Mouse (Mus musculus) hindbrain, embryonic 10.5 days (tissue): ENCODE data around the gene Zdhhc4. TPM values are rescaled to one million over a fixed set of nuclear protein-coding genes. Genes with fewer than 3 reads are reported as not detected.

Source experiments
- DNase-seq: peaks from one replicate; pipeline ENCODE4 v3.0.0-alpha.2; 2017; ENCODE audit warnings: low spot score
- H3K27ac ChIP-seq: fragments of 300-500 bp; sonication (generic); 2 replicates; pipeline ENCODE4 v1.5.1; 2016; ENCODE audit warnings: mild to moderate bottlenecking, moderate library complexity
- H3K27me3 ChIP-seq: fragments of 300-500 bp; sonication (generic); 2 replicates; pipeline ENCODE4 v1.6.1; 2016; ENCODE audit warnings: mild to moderate bottlenecking; ENCODE audit not compliant: poor library complexity, insufficient read depth, severe bottlenecking
- H3K36me3 ChIP-seq: fragments of 300-500 bp; sonication (generic); 2 replicates; pipeline ENCODE4 v1.6.1; 2016; ENCODE audit warnings: mild to moderate bottlenecking, moderate library complexity
- H3K4me1 ChIP-seq: fragments of 300-500 bp; sonication (generic); replicated peaks from 2 replicates; pipeline ENCODE4 v1.6.1; 2016; ENCODE audit warnings: mild to moderate bottlenecking
- H3K4me3 ChIP-seq: fragments of 300-500 bp; sonication (generic); 2 replicates; pipeline ENCODE4 v1.5.1; 2016; ENCODE audit warnings: mild to moderate bottlenecking, moderate library complexity
- H3K9me3 ChIP-seq: fragments of 300-500 bp; sonication (generic); 2 replicates; pipeline ENCODE4 v1.6.1; 2016; ENCODE audit warnings: mild to moderate bottlenecking, moderate library complexity
- WGBS: fragments of 180-500 bp; shearing (Covaris S2); methylation state at CpG from one replicate; pipeline ENCODE4 v1.1.7; 2016; 5-methylcytosine and 5-hydroxymethylcytosine counted together
- polyA plus RNA-seq: library from polyadenylated mRNA; unstranded; fragments of >200 nt; fragmentation: Nextera tagmentation; extraction: Ambion mirVana; gene quantifications from 2 replicates; pipeline ENCODE4 v1.2.1, GENCODE M21; 2016

The Zdhhc4 gene
- polyA plus RNA-seq, 1 experiment from 2014 or later: 85.7 TPM

DNA sequence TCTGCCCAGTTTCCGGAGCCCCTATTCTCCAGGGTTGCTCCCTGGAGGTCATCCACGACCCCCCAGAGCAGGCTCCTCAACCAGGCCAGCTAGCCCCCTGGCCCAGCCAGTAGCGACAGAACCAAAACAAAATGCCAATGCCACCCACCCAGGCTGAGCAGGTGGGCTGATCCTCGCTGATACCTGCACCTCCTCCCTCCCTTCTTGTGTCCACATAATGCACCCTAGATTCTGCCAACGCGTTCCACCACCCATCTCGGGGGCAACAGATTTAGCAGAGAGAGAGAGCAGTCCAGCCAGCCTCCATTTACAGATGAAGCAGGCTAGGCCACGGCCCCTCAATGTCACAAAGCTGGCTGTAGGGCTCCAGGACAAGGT lies 60.1 kb downstream of the Zdhhc4 start:
- no peaks in the 10 kb centered on the region for H3K27me3 ChIP-seq
- H3K9me3 ChIP-seq: no peaks in the 10 kb centered on the region
- peak overlapping the region; percentile 98 for H3K27ac ChIP-seq
- H3K4me3 ChIP-seq: peak overlapping the region; percentile 98
- peaks cover 37% of the 10 kb centered on the region for H3K4me1 ChIP-seq
- WGBS: 31% methylated on average over 8 of the region's 8 CpGs
- DNase-seq: no peak
- H3K36me3 ChIP-seq: peaks cover 12% of the 10 kb centered on the region

DNA sequence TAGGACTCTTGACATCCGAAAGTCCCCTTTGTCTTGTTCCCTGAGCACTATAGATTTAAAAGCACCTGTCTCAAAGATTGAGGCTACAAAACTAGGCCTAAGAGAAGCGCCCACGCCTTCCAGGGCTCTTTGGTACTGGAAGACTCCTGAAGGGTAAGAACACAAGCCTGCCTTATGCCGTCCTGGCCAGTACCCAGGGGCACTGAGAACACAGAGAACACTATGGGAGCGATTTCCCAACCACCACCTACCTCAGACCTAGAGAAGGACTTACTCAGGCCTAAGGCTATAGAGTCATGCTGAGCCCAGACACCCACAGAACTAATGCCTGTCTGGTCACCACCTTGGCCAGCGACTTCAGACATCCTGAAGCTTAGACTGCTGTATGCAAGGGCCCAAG lies 62.3 kb downstream of the Zdhhc4 start:
- Histone ChIP-seq H3K27ac (no peak overlapping the region), H3K9me3 (no peaks in the 10 kb centered on the region), H3K27me3 (no peaks in the 10 kb centered on the region), H3K4me3 (no peak overlapping the region), H3K4me1 (peaks cover 37% of the 10 kb centered on the region), H3K36me3 (peaks cover 34% of the 10 kb centered on the region)
- 86% methylated on average over 6 of the region's 6 CpGs for WGBS
- DNase-seq: no peak

Other genes with a start within 250 kb of the Zdhhc4 start
- 44.2 and 44.3 TPM in 2 replicates for gene Rnf216, start 216.3 kb downstream of the Zdhhc4 start, polyA plus RNA-seq
- gene Olfr718-ps1, start 181.7 kb downstream of the Zdhhc4 start, polyA plus RNA-seq: 0.04 and 0.08 TPM in 2 replicates
- gene Rbak, start 148.5 kb downstream of the Zdhhc4 start, polyA plus RNA-seq: 13.3 and 13.7 TPM in 2 replicates
- 0.07 TPM in 1 of 2 replicates, not detected in the other for gene Spdye4b, start 148.2 kb downstream of the Zdhhc4 start, polyA plus RNA-seq
- gene Spdye4a, start 102.4 kb downstream of the Zdhhc4 start, polyA plus RNA-seq: not detected in 2 replicates
- 19.9 and 22.0 TPM in 2 replicates for gene Zfp12, start 94.1 kb downstream of the Zdhhc4 start, polyA plus RNA-seq
- 3.9 and 6.6 TPM in 2 replicates for gene Zfp316, start 59.2 kb downstream of the Zdhhc4 start, polyA plus RNA-seq
- gene Zfp853, start 35.6 kb downstream of the Zdhhc4 start, polyA plus RNA-seq: not detected in 2 replicates
- gene E130309D02Rik, start 13.9 kb downstream of the Zdhhc4 start, polyA plus RNA-seq: 64.3 and 65.3 TPM in 2 replicates
- gene Grid2ip, start 28.1 kb upstream of the Zdhhc4 start, polyA plus RNA-seq: 0.07 and 0.18 TPM in 2 replicates
- 179 and 188 TPM in 2 replicates for gene Kdelr2, start 74.6 kb upstream of the Zdhhc4 start, polyA plus RNA-seq
- gene Daglb, start 135.3 kb upstream of the Zdhhc4 start, polyA plus RNA-seq: 15.6 and 16.7 TPM in 2 replicates
- 390 and 422 TPM in 2 replicates for gene Rac1, start 198.8 kb upstream of the Zdhhc4 start, polyA plus RNA-seq